ENCODE assay signal across 24 mouse cellular contexts in genomic region chr12:77533606-77534005, GRCm38 (mm10).
"Had no signal": no experiment of that assay in that cellular context is flagged by ENCODE, and none has a peak within 500 bp of the region (broad histone marks: within the 10 kb centered on the region; RNA-seq: fewer than 3 reads in every experiment).

No protein-coding gene starts in this region.

- H3K4me1 ChIP-seq: heart, embryonic 13.5 days; heart, embryonic 15.5 days; limb, embryonic 13.5 days had no signal

- H3K9me3 ChIP-seq: heart, embryonic 13.5 days; heart, embryonic 15.5 days; hindbrain, embryonic 13.5 days; hindbrain, embryonic 15.5 days; kidney, embryonic 15.5 days; limb, embryonic 13.5 days had no signal

- ATAC-seq: forebrain, postnatal 0 days; hindbrain, postnatal 0 days; intestine, embryonic 16.5 days had no signal

- DNase-seq: forebrain, postnatal 0 days; gastrocnemius, postnatal 14 days; gastrocnemius, postnatal 36 days; heart, adult 18-20 months; heart, postnatal 14 days; heart, postnatal 36 days; kidney, adult 11 months; kidney, adult 2 months; kidney, adult 9 months; kidney, postnatal 14 days; kidney, postnatal 36 days; layer of hippocampus, adult 9-11 months; layer of hippocampus, postnatal 36 days; left cerebral cortex, postnatal 4 days had no signal

- H3K4me2 ChIP-seq: heart, embryonic 11.5 days; heart, embryonic 13.5 days; heart, embryonic 15.5 days; hindbrain, embryonic 13.5 days; hindbrain, embryonic 15.5 days; kidney, embryonic 15.5 days; limb, embryonic 13.5 days had no signal

- H3K4me3 ChIP-seq: heart, embryonic 13.5 days; heart, embryonic 15.5 days; hindbrain, embryonic 13.5 days; hindbrain, embryonic 15.5 days; kidney, embryonic 15.5 days; limb, embryonic 13.5 days had no signal

- H3K27ac ChIP-seq: heart, embryonic 13.5 days; heart, embryonic 15.5 days; hindbrain, embryonic 13.5 days; hindbrain, embryonic 15.5 days; hindbrain, postnatal 0 days; kidney, embryonic 15.5 days; kidney, postnatal 0 days; limb, embryonic 13.5 days had no signal

- H3K27me3 ChIP-seq: heart, embryonic 15.5 days; hindbrain, embryonic 13.5 days; hindbrain, embryonic 15.5 days; kidney, embryonic 15.5 days; limb, embryonic 13.5 days had no signal

- H3K9ac ChIP-seq: forebrain, postnatal 0 days; heart, embryonic 13.5 days; heart, embryonic 15.5 days; hindbrain, embryonic 13.5 days; hindbrain, embryonic 15.5 days; kidney, embryonic 15.5 days; limb, embryonic 13.5 days had no signal

- H3K36me3 ChIP-seq: heart, embryonic 13.5 days; heart, embryonic 15.5 days; hindbrain, embryonic 13.5 days; hindbrain, embryonic 15.5 days; kidney, embryonic 15.5 days; limb, embryonic 13.5 days had no signal
